Mouse (Mus musculus) inflammation-experienced regulatory T-cells, adult 16 weeks (primary cell): Measurements from ENCODE around the gene Snx3. TPM values are rescaled to one million over a fixed set of nuclear protein-coding genes. Genes with fewer than 3 reads are reported as not detected.

Source experiments
- polyA plus RNA-seq: library from polyadenylated mRNA; unstranded; fragments of 100-300 nt; shearing (Covaris generic); gene quantifications from one replicate; pipeline ENCODE4 v1.2.1, GENCODE M21; 2017

The Snx3 gene
- polyA plus RNA-seq = 258 TPM

DNA sequence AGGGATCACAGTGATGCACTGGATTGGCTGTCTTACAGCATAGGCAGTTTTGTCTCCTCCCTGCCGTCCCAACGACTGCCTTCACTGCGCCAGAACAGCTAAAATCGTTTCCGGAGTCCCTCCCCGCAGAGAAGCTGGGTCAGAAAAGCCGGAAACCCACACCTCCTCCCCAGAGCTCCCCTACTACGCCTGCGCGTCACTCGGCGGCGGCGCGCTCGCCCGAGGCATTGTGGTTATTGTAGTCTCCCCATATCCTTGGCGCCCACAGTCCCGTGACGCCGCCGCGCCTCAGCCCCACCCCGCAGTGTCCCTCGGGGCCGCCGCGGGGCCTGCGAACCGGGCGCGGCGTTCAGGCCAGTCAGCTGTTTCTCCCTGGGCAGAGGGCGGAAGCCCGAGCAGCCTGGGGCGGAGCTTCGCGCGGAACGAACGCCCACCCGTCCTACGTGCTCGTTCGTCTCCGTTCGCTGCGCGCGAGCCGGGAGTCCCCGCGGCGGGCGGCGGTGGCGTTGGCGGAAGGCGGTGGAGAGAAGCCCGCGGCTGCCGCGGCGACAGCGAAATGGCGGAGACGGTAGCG lies at the start of gene Snx3:
TSS of gene Snx3 (plus strand) at position 256 of the 574 bp plus-strand sequence.

DNA sequence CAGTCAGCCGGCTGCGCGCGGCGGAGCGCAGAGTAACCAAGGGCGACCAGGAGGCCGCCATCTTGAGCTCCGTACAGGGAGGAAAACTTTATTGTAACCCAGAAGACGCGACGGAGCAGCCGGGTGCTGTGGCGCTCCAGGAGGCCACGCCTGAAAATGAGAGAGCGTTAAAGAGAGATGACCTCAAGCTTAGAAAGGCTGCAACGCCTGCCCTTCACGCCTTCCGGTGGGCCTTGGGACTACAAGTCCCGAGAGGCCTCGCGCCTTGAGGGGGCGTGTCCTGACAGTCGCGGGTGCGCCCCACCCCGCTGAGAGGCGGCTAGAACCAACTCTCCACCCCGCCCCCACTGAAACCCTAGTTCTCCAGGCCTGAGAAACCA lies 23.5 kb upstream of the Snx3 start, which contains the start of gene Afg1l:
TSS of gene Afg1l (minus strand) at position 225 of the 380 bp plus-strand sequence.

DNA sequence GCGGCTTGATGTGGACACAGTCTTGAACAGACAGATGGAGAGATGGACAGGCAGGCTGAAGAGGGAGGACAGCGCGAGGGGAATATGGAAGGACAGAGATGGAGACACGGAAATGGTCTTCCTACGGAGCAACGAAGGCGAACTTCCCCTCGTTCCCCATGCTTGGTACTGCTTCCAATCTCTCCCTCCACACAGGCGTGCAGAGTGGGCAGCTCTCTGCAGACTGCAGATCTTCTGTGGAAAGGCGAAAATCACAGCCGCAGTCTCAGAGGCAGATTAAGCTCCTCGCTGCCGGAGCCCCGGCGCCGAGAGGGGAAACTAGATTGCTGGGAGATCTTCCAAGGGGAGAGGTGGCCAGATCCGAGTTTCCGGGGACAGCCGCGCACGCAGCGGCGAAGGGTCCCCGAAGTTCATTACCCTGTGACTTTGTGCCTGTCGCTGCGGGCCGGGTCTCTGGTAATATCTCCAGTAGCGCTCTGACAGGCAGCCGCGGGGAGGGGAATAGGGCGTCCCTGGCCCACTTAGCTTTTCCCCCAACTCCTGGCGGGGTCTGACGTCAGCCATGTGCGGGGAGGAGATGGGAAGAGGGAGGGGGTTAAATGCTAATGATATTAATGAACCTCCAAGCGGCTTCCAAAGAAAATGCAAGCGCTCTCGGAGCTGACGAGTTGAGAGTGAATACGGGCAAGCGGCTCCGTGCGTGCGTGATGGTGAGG lies 81.5 kb downstream of the Snx3 start, which contains the start of the genes Nr2e1 and Ostm1:
TSS of gene Nr2e1 (minus strand) at position 476 of the 716 bp plus-strand sequence.
TSS of gene Ostm1 (plus strand) at position 666 of the 716 bp plus-strand sequence.

Other genes starting within 250 kb of the Snx3 start
- 2.2 TPM for gene Foxo3, start 225.3 kb upstream of the Snx3 start, polyA plus RNA-seq
- gene Afg1l, start 23.5 kb upstream of the Snx3 start, polyA plus RNA-seq = 9.1 TPM
- gene Nr2e1, start 81.6 kb downstream of the Snx3 start, polyA plus RNA-seq = not detected
- 41.2 TPM for gene Ostm1, start 81.8 kb downstream of the Snx3 start, polyA plus RNA-seq